Mouse (Mus musculus) urinary bladder, postnatal 36 days (tissue): ENCODE results near the gene Cers6.

Experiments used
- DNase-seq, 2 experiments: peaks; one replicate each; pipeline ENCODE4 v3.0.0; 2022; ENCODE audit warnings: low spot score in 2 of 2, mixed read lengths in 1 of 2

The Cers6 gene

DNA sequence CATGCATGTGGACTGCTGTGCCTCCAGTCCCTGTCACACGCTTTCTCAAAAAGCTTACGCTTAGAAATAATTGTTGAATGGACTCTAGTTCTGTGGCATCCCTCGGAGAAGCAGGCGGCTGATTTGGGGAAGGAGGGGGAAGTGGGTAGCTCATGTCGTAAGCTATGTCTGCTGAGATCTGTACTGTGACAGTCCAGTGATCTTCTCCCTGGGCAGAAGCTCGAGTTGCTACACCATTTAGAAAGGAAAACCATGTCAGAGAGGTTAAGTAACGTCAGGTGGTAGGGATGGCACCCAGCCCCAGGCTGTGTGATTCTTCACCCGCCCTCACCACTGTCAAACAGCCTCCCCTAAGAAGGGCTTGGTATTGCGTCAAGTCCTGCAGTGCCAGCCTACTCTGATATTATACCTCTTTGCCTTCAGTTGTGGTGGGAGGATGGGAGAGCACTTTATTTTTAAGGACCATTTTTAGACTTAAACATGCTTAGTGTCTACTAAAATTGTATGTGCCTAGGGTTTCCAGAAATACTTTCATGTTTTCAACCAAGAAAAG is 154.0 kb downstream of the Cers6 start:
- no peak for DNase-seq

DNA sequence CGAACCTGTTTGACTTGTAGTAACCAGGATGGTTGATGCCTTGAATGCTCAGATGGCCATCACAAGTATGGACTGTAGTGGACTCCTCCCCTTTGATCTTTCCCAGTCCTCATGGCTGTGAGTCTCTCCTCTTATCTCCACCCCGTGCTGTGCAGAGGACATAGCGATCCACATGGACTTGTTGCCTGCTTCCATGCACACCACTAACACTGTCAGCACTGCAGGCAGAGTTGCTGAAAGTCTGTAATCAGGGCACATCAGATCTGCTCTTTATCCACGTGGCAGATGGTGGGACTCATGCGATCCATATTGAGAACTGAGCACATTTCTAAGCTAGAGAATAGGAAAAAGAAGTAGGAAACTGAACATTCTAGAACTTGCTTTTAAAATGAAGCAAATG is 154.6 kb downstream of the Cers6 start:
- DNase-seq = no peak

- DNase-seq = no peak
Measured at GRCm38 (mm10) chr2:69019026-69019565, 157.9 kb downstream of the Cers6 start.

- DNase-seq = no peak
Measured at GRCm38 (mm10) chr2:69019821-69020489, 158.7 kb downstream of the Cers6 start.

GRCm38 (mm10) chr2:69020636-69021310 is 159.5 kb downstream of the Cers6 start:
- DNase-seq = no peak

DNA sequence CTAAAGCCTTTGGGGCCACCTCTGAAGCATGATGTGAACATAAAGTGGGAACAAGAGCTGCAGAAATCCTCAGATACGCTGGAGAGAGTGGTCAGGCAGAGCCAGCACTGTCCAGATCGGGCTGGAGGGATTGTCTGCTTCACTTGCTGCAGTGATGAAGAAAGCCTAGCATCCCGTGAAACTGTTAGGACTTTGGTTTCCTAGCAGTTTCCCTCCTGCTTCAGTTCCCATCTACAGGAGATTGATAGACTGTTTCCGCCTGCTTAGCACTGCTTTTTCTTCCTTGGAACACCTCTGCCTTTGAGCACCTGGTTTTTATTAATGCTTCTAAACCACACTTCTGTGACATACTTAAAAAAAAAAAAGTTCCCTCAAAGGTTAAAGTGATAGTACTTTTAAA is 160.3 kb downstream of the Cers6 start:
- DNase-seq = no peak

DNA sequence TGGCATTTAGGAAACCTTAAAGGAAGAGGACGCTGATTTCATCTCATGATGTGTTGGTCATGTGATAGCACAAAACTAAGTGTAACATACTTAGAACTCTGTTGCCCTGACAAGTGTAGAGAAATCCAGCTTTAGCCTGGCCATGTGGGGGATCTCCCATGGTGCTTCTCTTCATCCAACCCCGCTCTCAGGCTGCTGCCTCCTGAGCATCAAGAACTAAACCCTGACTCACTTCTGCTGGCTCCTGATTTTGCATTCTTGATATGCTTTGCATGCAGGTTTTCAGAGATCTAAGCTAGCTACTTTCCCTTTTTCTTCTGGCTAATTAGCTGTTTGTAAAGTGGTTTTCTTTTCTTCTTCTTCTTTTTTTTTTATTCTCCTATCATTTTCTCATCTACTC is 163.6 kb downstream of the Cers6 start:
- no peak for DNase-seq

- DNase-seq = no peak
Measured at GRCm38 (mm10) chr2:69032562-69032961, 171.3 kb downstream of the Cers6 start.

DNA sequence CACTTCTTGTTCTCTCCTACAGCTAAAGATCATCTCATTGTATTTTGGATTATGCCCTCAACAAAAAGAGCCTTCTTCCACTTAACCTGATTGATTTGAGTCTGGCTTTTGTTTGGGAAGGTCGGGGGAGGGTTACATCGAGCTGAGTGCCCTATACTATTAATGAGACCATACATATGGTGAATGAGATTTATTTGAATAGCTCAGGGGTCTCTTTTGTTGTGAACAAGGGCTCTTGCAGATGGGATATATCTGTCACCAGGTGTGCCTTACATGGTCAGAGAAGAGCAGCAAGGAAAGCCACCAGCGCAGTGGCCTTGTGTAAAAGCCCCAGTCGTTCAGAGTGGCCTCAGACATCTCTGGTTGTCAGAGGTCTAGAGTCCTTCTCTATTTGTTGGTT is 174.2 kb downstream of the Cers6 start:
- DNase-seq = no peak

GRCm38 (mm10) chr2:69037362-69037761 is 176.1 kb downstream of the Cers6 start:
- DNase-seq = no peak

GRCm38 (mm10) chr2:69042327-69043106 is 181.3 kb downstream of the Cers6 start:
- DNase-seq = no peak

- DNase-seq = peak; percentile 19 to 33
Measured at GRCm38 (mm10) chr2:69043431-69044118, 182.3 kb downstream of the Cers6 start.

GRCm38 (mm10) chr2:69045926-69046325 is 184.7 kb downstream of the Cers6 start:
- no peak for DNase-seq

DNA sequence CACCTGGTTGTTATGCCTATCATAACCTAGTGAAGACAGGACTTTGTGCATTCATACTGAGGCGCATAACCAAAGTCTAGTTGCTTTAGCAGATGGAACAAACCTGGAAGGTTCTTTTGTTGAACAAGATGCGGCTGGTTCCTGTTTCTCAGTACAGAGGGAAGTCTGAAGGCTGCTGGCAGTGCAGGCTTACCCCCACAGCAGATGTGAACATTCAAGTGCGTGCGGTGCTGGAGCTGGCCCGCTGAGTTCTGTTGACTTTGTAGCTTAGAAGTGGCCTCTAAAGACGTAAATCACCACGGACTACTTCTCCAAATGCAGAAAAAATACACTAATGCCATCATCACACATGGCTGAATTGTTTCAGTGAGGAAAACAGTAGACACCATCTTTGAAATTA is 186.1 kb downstream of the Cers6 start:
- no peak for DNase-seq

GRCm38 (mm10) chr2:69047805-69048204 is 186.6 kb downstream of the Cers6 start:
- no peak for DNase-seq

DNA sequence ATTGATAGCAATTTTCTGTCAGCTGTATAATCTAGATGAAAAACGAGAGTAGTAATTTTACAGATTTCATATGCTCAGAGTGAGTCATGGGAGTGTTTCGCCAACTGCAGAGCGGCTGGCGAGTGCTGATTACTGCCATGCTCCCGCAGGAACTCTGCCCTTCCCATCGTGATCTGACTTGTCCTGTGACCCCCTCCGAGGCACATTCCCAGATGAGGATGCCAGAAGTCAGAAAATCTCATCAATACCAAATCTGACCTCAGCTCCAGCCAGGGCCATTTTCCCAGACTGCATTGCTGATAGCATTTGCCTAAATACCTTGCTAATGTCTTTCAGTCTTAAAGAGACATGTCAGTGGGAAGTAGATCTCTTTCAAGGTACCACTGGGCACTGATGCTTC is 187.9 kb downstream of the Cers6 start:
- DNase-seq = no peak

GRCm38 (mm10) chr2:69050189-69050588 is 188.9 kb downstream of the Cers6 start:
- DNase-seq = no peak

- no peak for DNase-seq
Measured at GRCm38 (mm10) chr2:69051596-69051995, 190.4 kb downstream of the Cers6 start.

- DNase-seq = no peak
Measured at GRCm38 (mm10) chr2:69053210-69053858, 192.1 kb downstream of the Cers6 start.

DNA sequence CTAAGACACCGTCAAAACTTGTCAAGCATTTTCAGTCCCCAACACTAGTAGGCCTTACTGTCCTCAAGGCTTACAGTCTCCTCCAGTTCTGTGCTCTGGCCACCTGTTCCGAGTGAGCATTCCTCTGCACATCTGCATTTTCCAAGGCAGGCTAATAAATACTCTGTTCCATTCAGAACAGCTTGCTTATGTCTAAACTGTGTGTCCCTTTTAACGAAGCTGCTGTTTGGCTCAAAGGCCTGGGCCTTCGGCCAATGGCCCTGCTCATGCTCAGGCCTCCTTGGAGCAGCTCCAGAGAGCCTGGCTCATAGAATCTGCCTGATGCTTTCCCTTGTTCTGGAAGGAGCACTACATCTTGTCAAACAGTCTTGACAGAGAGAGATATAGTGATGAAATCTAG is 193.0 kb downstream of the Cers6 start:
- DNase-seq = peak; percentile 69 to 86

- no peak for DNase-seq
Measured at GRCm38 (mm10) chr2:69055174-69055573, 193.9 kb downstream of the Cers6 start.
